Mouse (Mus musculus) CH12.LX (cell line): ENCODE data around the gene Ube2e1. TPM values are rescaled to one million over a fixed set of nuclear protein-coding genes. Genes with fewer than 3 reads are reported as not detected.

Experiments used
- DNase-seq: peaks from one replicate; pipeline ENCODE4 v3.0.0-alpha.2; 2013; ENCODE audit errors: extremely low read depth
- H3K27ac ChIP-seq: 2 replicates; pipeline ENCODE4 v1.5.1; 2012; ENCODE audit warnings: low read depth, mild to moderate bottlenecking, control low read depth, moderate library complexity; ENCODE audit not compliant: insufficient read depth
- H3K27me3 ChIP-seq: replicated peaks from 2 replicates; pipeline ENCODE3; 2012; ENCODE audit warnings: inconsistent platforms
- H3K36me3 ChIP-seq, 2 experiments: replicated peaks in 1 of 2; 2 replicates each; pipeline versions ENCODE3 to v1.6.1; 2012; ENCODE audit warnings: inconsistent platforms in 1 of 2, low read length in 1 of 2, mild to moderate bottlenecking in 1 of 2, mixed read lengths in 1 of 2, moderate library complexity in 1 of 2; ENCODE audit not compliant: control insufficient read depth in 1 of 2, insufficient read depth in 1 of 2
- H3K4me1 ChIP-seq, 2 experiments: 2 replicates each; pipeline ENCODE4 v1.6.1; 2012; ENCODE audit warnings: inconsistent platforms in 1 of 2, moderate library complexity in 1 of 2; ENCODE audit not compliant: insufficient read depth in 2 of 2, control insufficient read depth in 1 of 2
- H3K4me2 ChIP-seq: 2 replicates; pipeline ENCODE4 v1.6.1; 2012; ENCODE audit warnings: low read depth, mild to moderate bottlenecking, control low read depth; ENCODE audit not compliant: poor library complexity, insufficient read depth, severe bottlenecking
- H3K4me3 ChIP-seq, 3 experiments: fragments of 150-350 bp in 1 of 3; sonication (generic) in 1 of 3; replicated peaks in 1 of 3; 2 replicates each; pipeline versions ENCODE3 to v1.5.1; 2011 to 2012; ENCODE audit warnings: low read depth in 2 of 3, low read length in 2 of 3, mild to moderate bottlenecking in 2 of 3, moderate library complexity in 2 of 3, control low read depth in 1 of 3, improper control_type of control experiment in 1 of 3, inconsistent platforms in 1 of 3, mixed read lengths in 1 of 3; ENCODE audit not compliant: poor library complexity in 1 of 3
- H3K79me2 ChIP-seq: replicated peaks from 2 replicates; pipeline ENCODE4 v1.6.1; 2012; ENCODE audit warnings: mild to moderate bottlenecking, moderate library complexity; ENCODE audit not compliant: control insufficient read depth, poor library complexity, insufficient read depth, severe bottlenecking; ENCODE audit errors: extremely low read depth
- H3K9ac ChIP-seq: 2 replicates; pipeline ENCODE4 v1.6.1; 2012; ENCODE audit warnings: low read depth, mild to moderate bottlenecking, control low read depth, moderate library complexity; ENCODE audit not compliant: insufficient read depth
- H3K9me3 ChIP-seq: replicated peaks from 2 replicates; pipeline ENCODE3; 2012; ENCODE audit warnings: low read length, inconsistent platforms, mixed read lengths
- BHLHE40 ChIP-seq: IDR thresholded peaks from 2 replicates; pipeline ENCODE4 v1.6.1; 2011; ENCODE audit warnings: mild to moderate bottlenecking, low read depth, low read length, improper control_type of control experiment
- CHD1 ChIP-seq: IDR thresholded peaks from 2 replicates; pipeline ENCODE4 v1.6.1; 2012; ENCODE audit warnings: low read depth, low read length, improper control_type of control experiment, inconsistent platforms
- CTCF ChIP-seq, 2 experiments: IDR thresholded peaks in 1 of 2; conservative IDR thresholded peaks in 1 of 2; 2 replicates each; pipeline ENCODE4 v1.5.1; 2011 to 2012; ENCODE audit warnings: low read depth in 2 of 2, low read length in 2 of 2, improper control_type of control experiment in 1 of 2, inconsistent platforms in 1 of 2, mild to moderate bottlenecking in 1 of 2, moderate library complexity in 1 of 2
- E2F4 ChIP-seq: IDR thresholded peaks from 2 replicates; pipeline ENCODE4 v1.6.1; 2011; ENCODE audit warnings: low read depth, low read length, improper control_type of control experiment; ENCODE audit not compliant: insufficient replicate concordance
- ELF1 ChIP-seq: IDR thresholded peaks from 2 replicates; pipeline ENCODE4 v1.6.1; 2014; ENCODE audit warnings: low read depth, mild to moderate bottlenecking, inconsistent platforms, low read length, improper control_type of control experiment
- EP300 ChIP-seq: IDR thresholded peaks from 2 replicates; pipeline ENCODE4 v1.6.1; 2011; ENCODE audit warnings: low read length, improper control_type of control experiment
- ETS1 ChIP-seq: conservative IDR thresholded peaks from 2 replicates; pipeline ENCODE4 v1.6.1; 2012; ENCODE audit warnings: low read depth, mild to moderate bottlenecking, inconsistent platforms, low read length, improper control_type of control experiment, moderate library complexity
- GABPA ChIP-seq: IDR thresholded peaks from 2 replicates; pipeline ENCODE4 v1.6.1; 2012; ENCODE audit warnings: low read depth, low read length, improper control_type of control experiment, inconsistent platforms; ENCODE audit not compliant: insufficient replicate concordance
- JUND ChIP-seq: conservative IDR thresholded peaks from 2 replicates; pipeline ENCODE4 v1.6.1; 2011; ENCODE audit warnings: low read depth, low read length, improper control_type of control experiment
- KAT2A ChIP-seq: IDR thresholded peaks from 2 replicates; pipeline ENCODE4 v1.6.1; 2012; ENCODE audit warnings: low read length, improper control_type of control experiment, inconsistent platforms; ENCODE audit not compliant: insufficient replicate concordance
- MAX ChIP-seq: IDR thresholded peaks from 2 replicates; pipeline ENCODE4 v1.6.1; 2011; ENCODE audit warnings: low read length, improper control_type of control experiment
- MEF2A ChIP-seq: IDR thresholded peaks from 2 replicates; pipeline ENCODE4 v1.6.1; 2014; ENCODE audit warnings: low read depth, mild to moderate bottlenecking, inconsistent platforms, low read length, improper control_type of control experiment, borderline replicate concordance
- NELFE ChIP-seq: IDR thresholded peaks from 2 replicates; pipeline ENCODE4 v1.6.1; 2011; ENCODE audit warnings: low read depth, low read length, improper control_type of control experiment
- POLR2AphosphoS2 ChIP-seq: IDR thresholded peaks from 2 replicates; pipeline ENCODE4 v1.6.1; 2011; ENCODE audit warnings: low read depth, low read length, improper control_type of control experiment
- RAD21 ChIP-seq: IDR thresholded peaks from 2 replicates; pipeline ENCODE4 v1.6.1; 2011; ENCODE audit warnings: low read depth, mild to moderate bottlenecking, low read length, improper control_type of control experiment, moderate library complexity
- RCOR1 ChIP-seq: conservative IDR thresholded peaks from 2 replicates; pipeline ENCODE4 v1.6.1; 2012; ENCODE audit warnings: low read depth, mild to moderate bottlenecking, inconsistent platforms, low read length, improper control_type of control experiment
- SIN3A ChIP-seq: IDR thresholded peaks from 2 replicates; pipeline ENCODE4 v1.6.1; 2012; ENCODE audit warnings: low read length, improper control_type of control experiment, inconsistent platforms
- TBP ChIP-seq: conservative IDR thresholded peaks from 2 replicates; pipeline ENCODE4 v1.6.1; 2011; ENCODE audit warnings: low read depth, low read length, improper control_type of control experiment
- UBTF ChIP-seq: IDR thresholded peaks from 2 replicates; pipeline ENCODE4 v1.6.1; 2012; ENCODE audit warnings: low read depth, mild to moderate bottlenecking, inconsistent platforms, low read length, improper control_type of control experiment, moderate library complexity
- USF2 ChIP-seq: conservative IDR thresholded peaks from 2 replicates; pipeline ENCODE4 v1.6.1; 2011; ENCODE audit warnings: low read depth, low read length, improper control_type of control experiment
- ZC3H11A ChIP-seq: IDR thresholded peaks from 2 replicates; pipeline ENCODE4 v1.6.1; 2012; ENCODE audit warnings: low read depth, mild to moderate bottlenecking, inconsistent platforms, low read length, improper control_type of control experiment
- ZMIZ1 ChIP-seq: IDR thresholded peaks from 2 replicates; pipeline ENCODE4 v1.6.1; 2012; ENCODE audit warnings: low read depth, mild to moderate bottlenecking, inconsistent platforms, low read length, improper control_type of control experiment
- dilution Hi-C: fragments of 300-500 bp; cut with MboI; formaldehyde crosslinking; loops from 2 replicates; pipeline ENCODE4 v1.14.3; 2020; ENCODE audit warnings: low sequenced_read_pairs; ENCODE audit not compliant: extremely low pct_unique_long_range_greater_than_20kb, extremely low pct_ligation_motif_present
- in situ Hi-C: fragments of 300-500 bp; cut with MboI; formaldehyde crosslinking; loops from 3 replicates; pipeline ENCODE4 v1.14.3; 2019; ENCODE audit warnings: low sequenced_read_pairs, low pct_ligation_motif_present, low pct_unique_long_range_greater_than_20kb, mixed read lengths
- polyA plus RNA-seq: library from polyadenylated mRNA; unstranded; fragments of >175 nt; gene quantifications from 2 replicates; pipeline ENCODE4 v1.2.1, GENCODE M21; 2012; ENCODE audit warnings: low read depth; ENCODE audit not compliant: insufficient read length
- total RNA-seq, 2 experiments: library from RNA; depleted of rRNA; stranded (reverse); fragments of 300-350 nt in 1 of 2; fragments of >200 nt in 1 of 2; gene quantifications; 2 replicates each; pipeline ENCODE4 v1.2.3; 2012 to 2014

The Ube2e1 gene
- total and polyA plus RNA-seq, 3 experiments: 28.1 to 202 (median 183) TPM

GRCm38 (mm10) chr14:18261203-18261602 is 70.5 kb downstream of the Ube2e1 start:
- DNase-seq: no peak
- H3K9me3 ChIP-seq: no peaks in the 10 kb centered on the region
- dilution Hi-C loops: no loop called here
- TF ChIP-seq TBP: no peak
- no peak for TF ChIP-seq JUND
- TF ChIP-seq ZMIZ1: no peak
- no peak for TF ChIP-seq POLR2AphosphoS2
- TF ChIP-seq CTCF (conservative IDR thresholded peaks at IDR 0.05 in 1 of 2, IDR thresholded peaks at IDR 0.05 in 1 of 2; ENCODE audit: low read depth in 2 of 2, low read length in 2 of 2): peak in 1 of 2 experiments; percentile 23; a peak in 1 of 4 replicates
- no peak for TF ChIP-seq USF2
- peak; percentile 5 for TF ChIP-seq RAD21
- no peak for TF ChIP-seq BHLHE40
- H3K4me1 ChIP-seq: no peaks in the 10 kb centered on the region
- no peak overlapping the region for H3K4me2 ChIP-seq
- peaks cover 0 to 14% of the 10 kb centered on the region in 2 experiments for H3K36me3 ChIP-seq
- H3K79me2 ChIP-seq: no peaks in the 10 kb centered on the region
- no peak overlapping the region for H3K4me3 ChIP-seq
- no peak overlapping the region for H3K27ac ChIP-seq
- no peaks in the 10 kb centered on the region for H3K27me3 ChIP-seq
- H3K9ac ChIP-seq: no peak overlapping the region
- in situ Hi-C loops: no loop called here

GRCm38 (mm10) chr14:18242638-18243130 is 89.0 kb downstream of the Ube2e1 start:
- no peak for TF ChIP-seq RAD21
- TF ChIP-seq MAX: no peak
- no peak for TF ChIP-seq POLR2AphosphoS2
- TF ChIP-seq BHLHE40: no peak
- TF ChIP-seq NELFE: no peak
- TF ChIP-seq ETS1: no peak
- TF ChIP-seq KAT2A: no peak
- no peak for TF ChIP-seq RCOR1
- no peak for TF ChIP-seq UBTF
- no peak for TF ChIP-seq EP300
- no peak for TF ChIP-seq JUND
- TF ChIP-seq MEF2A: no peak
- TF ChIP-seq ZC3H11A: no peak
- TF ChIP-seq SIN3A: no peak
- no peak for TF ChIP-seq E2F4
- no peak for TF ChIP-seq TBP
- no peak for TF ChIP-seq CHD1
- TF ChIP-seq GABPA: no peak
- no peak for TF ChIP-seq ELF1
- Histone ChIP-seq H3K9ac (no peak overlapping the region), H3K4me1 (peaks cover 0 to 8% of the 10 kb centered on the region in 2 experiments; a peak in 2 of 4 replicates), H3K79me2 (no peaks in the 10 kb centered on the region), H3K36me3 (no peaks in the 10 kb centered on the region), H3K9me3 (no peaks in the 10 kb centered on the region), H3K4me2 (no peak overlapping the region), H3K27me3 (peaks cover 16% of the 10 kb centered on the region), H3K27ac (no peak overlapping the region), H3K4me3 (no peak overlapping the region)
- in situ Hi-C loops: no loop called here
- dilution Hi-C loops: no loop called here
- DNase-seq: no peak
